Mouse (Mus musculus) forebrain, embryonic 11.5 days (tissue): ENCODE results near the gene Dnajb1. TPM values are rescaled to one million over a fixed set of nuclear protein-coding genes. Genes with fewer than 3 reads are reported as not detected.
A peak's percentile ranks its signal among the peaks of the same experiment; 100 is the strongest.

Experiments
- ATAC-seq: fragments of 200-750 bp; cut with Nextera tagmentation; replicated peaks from 2 replicates; pipeline ENCODE4 v1.8.0; 2017; ENCODE audit warnings: moderate TSS enrichment; ENCODE audit not compliant: low FRiP score
- DNase-seq: peaks from one replicate; pipeline ENCODE4 v3.0.0-alpha.2; 2017; ENCODE audit warnings: low spot score
- H3K27ac ChIP-seq: fragments of 300-500 bp; sonication (generic); 2 replicates; pipeline ENCODE4 v1.5.1; 2014; ENCODE audit warnings: low read depth, low read length
- H3K27me3 ChIP-seq: fragments of 300-500 bp; sonication (generic); 2 replicates; pipeline ENCODE4 v1.6.1; 2014; ENCODE audit warnings: mild to moderate bottlenecking, low read length, mixed read lengths; ENCODE audit not compliant: control insufficient read depth, insufficient read depth
- H3K36me3 ChIP-seq: fragments of 300-500 bp; sonication (generic); 2 replicates; pipeline ENCODE4 v1.6.1; 2014; ENCODE audit warnings: mild to moderate bottlenecking, low read length, moderate library complexity, mixed read lengths; ENCODE audit not compliant: control insufficient read depth, insufficient read depth
- H3K4me1 ChIP-seq: fragments of 300-500 bp; sonication (generic); replicated peaks from 2 replicates; pipeline ENCODE4 v1.6.1; 2014; ENCODE audit warnings: low read length, mixed read lengths; ENCODE audit not compliant: control insufficient read depth, insufficient read depth
- H3K4me2 ChIP-seq: fragments of 300-500 bp; sonication (generic); 2 replicates; pipeline ENCODE4 v1.6.1; 2014; ENCODE audit warnings: low read depth, mild to moderate bottlenecking, low read length, moderate library complexity, mixed read lengths; ENCODE audit not compliant: severe bottlenecking
- H3K4me3 ChIP-seq: fragments of 300-500 bp; sonication (generic); 2 replicates; pipeline ENCODE4 v1.5.1; 2014; ENCODE audit warnings: low read depth, low read length
- H3K9ac ChIP-seq: fragments of 300-500 bp; sonication (generic); 2 replicates; pipeline ENCODE4 v1.6.1; 2014; ENCODE audit warnings: low read length
- H3K9me3 ChIP-seq: fragments of 300-500 bp; sonication (generic); 2 replicates; pipeline ENCODE4 v1.6.1; 2016; ENCODE audit warnings: low read length, mixed read lengths; ENCODE audit not compliant: control insufficient read depth
- WGBS: fragments of 180-500 bp; shearing (Covaris S2); extraction: QIAGEN DNeasy Blood & Tissue Kit; methylation state at CpG from one replicate; pipeline ENCODE4 v1.1.7; 2014; 5-methylcytosine and 5-hydroxymethylcytosine counted together
- polyA plus RNA-seq: library from polyadenylated mRNA; unstranded; fragments of >200 nt; fragmentation: Nextera tagmentation; extraction: Ambion mirVana; gene quantifications from 2 replicates; pipeline ENCODE4 v1.2.1, GENCODE M21; 2014

Dnajb1 gene
- polyA plus RNA-seq, 1 experiment from 2014 or later, result 73.8 TPM

DNA sequence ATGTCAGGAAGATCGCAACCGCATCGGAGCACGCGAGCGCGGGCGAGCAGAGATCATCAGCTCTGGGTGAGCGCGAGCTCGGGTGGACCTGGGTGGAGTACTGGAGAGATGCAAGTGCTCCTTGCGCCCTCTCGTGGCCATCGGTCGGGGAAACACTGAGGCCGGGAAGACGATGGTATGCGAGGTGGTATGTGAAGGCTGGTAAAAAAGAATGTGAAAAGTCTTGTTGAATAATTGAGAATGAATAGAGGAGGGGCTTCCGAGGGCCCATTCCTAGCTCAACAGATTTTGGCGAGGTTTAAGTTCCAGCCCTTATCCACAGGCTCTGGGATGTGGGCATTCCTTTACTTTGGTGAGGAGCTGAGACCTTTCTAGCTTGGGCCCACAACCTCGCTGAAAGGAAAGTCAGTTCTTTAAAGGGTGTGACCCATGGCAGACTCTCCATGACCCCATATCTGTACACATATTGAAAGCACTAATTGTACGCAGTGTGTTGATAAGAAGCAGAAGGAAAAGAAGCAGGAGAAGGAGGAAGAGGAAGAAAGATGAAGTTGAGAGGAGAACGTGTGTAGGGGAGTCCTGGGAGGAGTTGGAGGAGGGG, 14.5 kb downstream of the Dnajb1 start:
- H3K4me3 ChIP-seq, result peak overlapping the region; percentile 31
- 10% methylated on average over 23 of the region's 23 CpGs for WGBS
- H3K36me3 ChIP-seq, result no peaks in the 10 kb centered on the region
- ATAC-seq (peak; percentile 92), DNase-seq (peak; percentile 92)
- peak overlapping the region; percentile 58 for H3K9ac ChIP-seq
- H3K4me1 ChIP-seq, result no peaks in the 10 kb centered on the region
- H3K27ac ChIP-seq, result no peak overlapping the region
- no peaks in the 10 kb centered on the region for H3K27me3 ChIP-seq
- H3K9me3 ChIP-seq, result no peaks in the 10 kb centered on the region
- H3K4me2 ChIP-seq, result peak overlapping the region; percentile 71

DNA sequence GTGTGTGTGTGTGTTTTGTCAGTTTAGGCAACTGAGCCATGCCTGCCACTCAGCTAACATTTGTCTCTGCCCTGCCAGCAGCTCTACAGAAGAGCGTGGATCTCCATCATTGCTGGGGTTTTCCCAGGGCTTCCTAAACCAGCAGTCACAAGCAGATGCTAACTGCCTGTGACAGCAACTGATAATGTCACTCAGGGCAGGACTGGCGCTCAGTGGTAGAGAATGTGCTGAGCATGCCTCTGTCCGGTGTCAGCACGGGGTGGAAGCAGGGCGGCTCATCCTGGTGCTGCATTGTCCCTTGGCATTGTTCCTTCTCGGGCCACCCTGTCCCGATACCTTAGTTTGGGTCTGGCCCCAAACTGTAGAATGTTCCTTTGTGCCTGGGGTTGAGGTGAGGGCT, 15.6 kb downstream of the Dnajb1 start:
- ATAC-seq (no peak), DNase-seq (peak; percentile 43)
- Histone ChIP-seq H3K27me3 (no peaks in the 10 kb centered on the region), H3K4me2 (no peak overlapping the region), H3K9me3 (no peaks in the 10 kb centered on the region), H3K4me3 (no peak overlapping the region), H3K27ac (no peak overlapping the region), H3K36me3 (no peaks in the 10 kb centered on the region), H3K4me1 (no peaks in the 10 kb centered on the region), H3K9ac (no peak overlapping the region)
- 92% methylated on average over 7 of the region's 7 CpGs for WGBS

DNA sequence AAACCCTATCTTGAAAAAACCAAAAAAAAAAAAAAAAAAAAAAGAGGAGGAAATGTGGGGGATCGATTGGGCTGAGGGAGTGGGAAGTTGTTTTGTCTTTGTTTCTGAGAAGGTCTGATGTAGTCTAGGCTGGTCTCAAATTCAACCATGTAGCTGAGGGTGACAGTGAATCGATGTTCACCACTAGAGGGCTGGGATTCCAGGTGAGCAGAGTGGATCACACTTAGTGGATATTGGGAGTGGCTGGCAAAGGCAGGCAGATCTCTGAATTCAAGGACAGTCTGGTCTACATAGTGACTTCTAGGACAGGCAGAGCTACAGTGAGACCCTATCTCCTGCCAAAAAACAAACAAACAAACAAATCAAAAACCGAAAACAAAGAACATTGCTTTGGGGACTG, 16.7 kb downstream of the Dnajb1 start:
- Histone ChIP-seq H3K27ac (no peak overlapping the region), H3K4me2 (no peak overlapping the region), H3K9ac (no peak overlapping the region), H3K27me3 (no peaks in the 10 kb centered on the region), H3K9me3 (no peaks in the 10 kb centered on the region), H3K4me3 (no peak overlapping the region), H3K4me1 (no peaks in the 10 kb centered on the region), H3K36me3 (no peaks in the 10 kb centered on the region)
- WGBS, result 34% methylated on average over 3 of the region's 3 CpGs
- DNase-seq (peak; percentile 56), ATAC-seq (no peak)

DNA sequence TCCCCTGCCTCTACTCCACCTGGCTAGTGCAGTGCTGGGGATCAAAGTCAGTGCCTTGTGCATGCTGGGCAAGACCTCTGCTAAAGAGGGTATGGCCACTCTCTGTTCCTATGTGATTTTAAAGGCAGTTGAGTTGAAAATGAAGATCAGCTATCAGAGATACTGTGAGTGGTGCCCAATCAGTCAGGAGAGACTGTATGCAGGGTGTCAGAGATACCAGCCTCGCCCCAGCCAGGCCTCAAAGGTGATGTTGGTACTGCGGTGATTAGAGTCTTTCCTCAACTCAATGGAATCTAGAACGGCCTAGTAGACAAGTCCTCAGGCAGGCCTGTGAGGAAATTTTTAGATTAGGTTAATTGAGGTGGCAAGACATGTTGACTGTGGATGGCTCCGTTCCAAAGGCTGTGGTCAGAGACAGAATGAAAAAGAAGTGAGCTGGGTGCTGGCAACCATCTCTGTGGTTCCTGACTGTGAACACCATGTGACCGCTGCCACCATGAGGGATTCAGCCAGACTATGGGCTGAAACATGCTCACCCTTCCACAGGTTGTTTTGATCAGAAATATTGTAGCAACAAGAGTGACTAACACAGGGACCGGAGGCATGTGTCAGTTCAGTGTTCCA, 17.8 kb downstream of the Dnajb1 start:
- no peaks in the 10 kb centered on the region for H3K36me3 ChIP-seq
- H3K9me3 ChIP-seq, result no peaks in the 10 kb centered on the region
- no peak overlapping the region for H3K4me2 ChIP-seq
- DNase-seq (peak; percentile 13), ATAC-seq (no peak)
- no peak overlapping the region for H3K27ac ChIP-seq
- H3K4me1 ChIP-seq, result no peaks in the 10 kb centered on the region
- H3K4me3 ChIP-seq, result no peak overlapping the region
- 89% methylated on average over 6 of the region's 6 CpGs for WGBS
- no peak overlapping the region for H3K9ac ChIP-seq
- H3K27me3 ChIP-seq, result no peaks in the 10 kb centered on the region

DNA sequence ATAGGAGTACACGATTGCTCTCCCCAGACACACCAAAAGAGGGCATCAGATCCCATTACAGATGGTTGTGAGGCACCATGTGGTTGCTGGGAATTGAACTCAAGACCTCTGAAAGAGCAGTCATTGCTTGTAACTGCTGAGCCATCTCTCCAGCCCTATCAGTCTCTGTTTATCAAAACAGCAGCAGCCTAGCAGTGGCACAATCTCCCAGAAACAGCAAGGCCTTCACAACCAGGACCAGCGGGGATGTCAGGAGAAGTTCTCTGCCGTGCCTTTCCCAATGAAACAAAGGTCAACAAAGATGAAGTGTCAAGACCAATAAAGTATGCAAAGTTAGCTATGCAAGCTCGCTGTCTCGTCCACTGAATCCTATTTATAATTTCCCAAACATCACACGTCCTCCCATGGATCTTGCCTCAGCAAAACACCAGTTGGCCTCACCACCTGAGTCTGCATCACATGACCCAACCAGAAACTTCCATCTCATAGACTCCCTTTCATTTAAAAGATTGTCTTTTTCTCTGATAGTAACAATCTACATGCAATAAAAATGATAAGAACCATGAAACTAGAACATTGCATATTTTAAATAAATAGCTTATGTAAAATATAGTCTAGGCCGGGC, 24.2 kb downstream of the Dnajb1 start:
- no peaks in the 10 kb centered on the region for H3K4me1 ChIP-seq
- no peaks in the 10 kb centered on the region for H3K27me3 ChIP-seq
- ATAC-seq (no peak), DNase-seq (no peak)
- H3K4me3 ChIP-seq, result no peak overlapping the region
- H3K36me3 ChIP-seq, result no peaks in the 10 kb centered on the region
- H3K27ac ChIP-seq, result no peak overlapping the region
- no peak overlapping the region for H3K4me2 ChIP-seq
- no peak overlapping the region for H3K9ac ChIP-seq
- H3K9me3 ChIP-seq, result peaks cover 4% of the 10 kb centered on the region; the same call in 1 of the 2 replicates
- 86% methylated on average over 7 of the region's 7 CpGs for WGBS

DNA sequence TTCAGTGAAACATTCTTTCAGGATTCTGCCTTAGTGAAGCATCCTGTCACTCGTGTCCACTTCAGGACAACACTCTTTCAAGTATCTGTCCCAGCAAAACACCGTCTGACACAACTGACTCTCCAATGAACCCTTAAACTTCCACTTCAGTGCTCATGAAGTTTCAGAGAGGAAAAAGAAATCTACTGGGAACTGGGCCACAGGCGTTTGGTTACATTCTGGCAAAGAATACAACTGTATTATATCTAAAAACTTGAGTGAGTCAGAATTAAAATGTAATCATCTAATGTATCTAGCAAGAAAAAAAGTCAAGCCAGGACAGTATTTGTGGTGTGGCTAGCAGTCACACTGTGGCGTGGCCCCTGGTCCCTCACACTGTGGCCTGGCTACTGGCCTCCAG, 30.9 kb downstream of the Dnajb1 start:
- Histone ChIP-seq H3K4me2 (no peak overlapping the region), H3K4me1 (no peaks in the 10 kb centered on the region), H3K4me3 (no peak overlapping the region), H3K9me3 (peaks cover 4% of the 10 kb centered on the region; the same call in 1 of the 2 replicates), H3K36me3 (no peaks in the 10 kb centered on the region), H3K27me3 (no peaks in the 10 kb centered on the region), H3K9ac (no peak overlapping the region), H3K27ac (no peak overlapping the region)
- 76% methylated on average over 4 of the region's 4 CpGs for WGBS
- DNase-seq (no peak), ATAC-seq (no peak)

DNA sequence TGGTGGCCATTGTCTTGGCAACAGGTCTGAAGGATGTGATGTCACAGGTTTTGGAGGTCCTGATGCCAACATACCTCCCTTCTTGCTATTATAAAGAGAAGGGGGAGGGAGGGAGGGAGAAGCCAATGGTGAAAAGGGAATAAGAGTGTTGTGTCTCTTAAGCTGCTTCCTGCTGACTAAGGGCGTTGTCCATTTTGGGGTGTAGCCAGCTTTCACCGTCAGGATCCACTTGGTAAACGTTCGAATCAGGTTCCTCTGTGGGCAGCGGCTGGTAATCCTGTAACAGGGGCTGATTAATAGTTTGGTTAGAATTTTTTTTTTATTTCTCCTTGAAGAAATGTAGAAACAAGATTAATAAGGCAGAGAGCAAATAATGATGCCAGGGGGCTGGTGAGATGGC, 31.7 kb downstream of the Dnajb1 start:
- Histone ChIP-seq H3K4me3 (no peak overlapping the region), H3K27me3 (no peaks in the 10 kb centered on the region), H3K9me3 (peaks cover 4% of the 10 kb centered on the region; the same call in 1 of the 2 replicates), H3K9ac (no peak overlapping the region), H3K4me2 (no peak overlapping the region), H3K36me3 (no peaks in the 10 kb centered on the region), H3K4me1 (no peaks in the 10 kb centered on the region), H3K27ac (no peak overlapping the region)
- WGBS, result 83% methylated on average over 5 of the region's 5 CpGs
- ATAC-seq, result no peak
- no peak for DNase-seq

DNA sequence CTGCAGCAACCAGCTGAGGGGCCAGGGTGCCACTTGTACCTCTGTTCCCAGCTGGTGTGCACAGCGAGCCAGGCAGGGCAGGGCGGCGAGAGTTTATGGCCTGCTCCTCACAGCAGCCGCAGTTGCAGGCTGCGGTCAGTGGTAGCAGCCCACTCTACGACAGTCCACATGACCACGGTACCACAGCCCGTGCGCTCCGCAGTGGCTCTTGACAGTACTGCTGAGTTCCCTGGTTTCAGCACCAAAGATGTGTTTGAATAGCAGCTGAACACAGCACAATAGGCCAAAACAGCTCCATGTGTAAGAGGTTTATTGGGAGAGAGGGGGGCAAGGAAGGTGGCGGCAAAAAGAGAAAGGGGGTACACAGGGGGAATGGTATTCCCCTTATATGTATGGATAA, 39.5 kb downstream of the Dnajb1 start:
- ATAC-seq, result no peak
- Histone ChIP-seq H3K4me2 (no peak overlapping the region), H3K36me3 (no peaks in the 10 kb centered on the region), H3K4me3 (no peak overlapping the region), H3K27ac (no peak overlapping the region), H3K9me3 (no peaks in the 10 kb centered on the region), H3K4me1 (no peaks in the 10 kb centered on the region; the same call in 1 of the 2 replicates), H3K9ac (no peak overlapping the region), H3K27me3 (no peaks in the 10 kb centered on the region)
- no peak for DNase-seq
- WGBS, result 97% methylated on average over 11 of the region's 11 CpGs
